Mouse (Mus musculus): ENCODE data around the gene Tkfc. TPM values are rescaled to one million over a fixed set of nuclear protein-coding genes. Genes with fewer than 3 reads are reported as not detected.
A peak's percentile ranks its signal among the peaks of the same experiment; 100 is the strongest.
"Not testable (repeated sequence)": the region's sequence is repeated elsewhere in the genome, so short reads cannot be mapped to it uniquely, and the experiment has no call there.

The Tkfc gene
- polyA plus RNA-seq, 1 experiment from 2014 or later: 21.3 TPM

DNA sequence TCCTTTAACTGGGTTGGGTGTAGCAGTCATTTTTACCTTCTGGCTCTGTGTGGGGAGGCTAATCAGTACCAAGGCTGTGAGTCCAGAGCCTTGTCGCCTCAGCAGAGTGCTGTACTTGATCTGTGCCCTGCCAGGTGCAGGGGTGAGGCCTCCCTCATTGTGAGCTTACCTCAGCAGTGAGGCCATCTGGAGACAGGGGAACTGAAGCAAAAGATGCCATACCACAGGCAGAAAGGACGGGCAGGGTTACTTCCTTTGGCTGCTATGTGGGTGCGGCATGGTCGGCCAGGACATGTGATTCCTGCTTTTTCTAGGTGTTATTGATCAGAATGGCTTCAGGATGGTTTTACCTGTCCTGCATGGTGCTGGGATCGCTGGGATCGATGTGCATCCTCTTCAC, 23.5 kb downstream of the Tkfc start:
- no peak overlapping the region for H3K9ac ChIP-seq
- no peak overlapping the region for H3K4me3 ChIP-seq
- no peaks in the 10 kb centered on the region for H3K27me3 ChIP-seq
- WGBS: 87% methylated on average over 6 of the region's 6 CpGs
- H3K4me2 ChIP-seq (replicated peaks): no peak overlapping the region
- no peak overlapping the region for H3K27ac ChIP-seq
- ATAC-seq (ENCODE audit: low FRiP score): no peak
- H3K4me1 ChIP-seq: peaks cover 8% of the 10 kb centered on the region
- peaks cover 6% of the 10 kb centered on the region; the same call in 1 of the 2 replicates for H3K36me3 ChIP-seq
- H3K9me3 ChIP-seq (replicated peaks): no peaks in the 10 kb centered on the region

DNA sequence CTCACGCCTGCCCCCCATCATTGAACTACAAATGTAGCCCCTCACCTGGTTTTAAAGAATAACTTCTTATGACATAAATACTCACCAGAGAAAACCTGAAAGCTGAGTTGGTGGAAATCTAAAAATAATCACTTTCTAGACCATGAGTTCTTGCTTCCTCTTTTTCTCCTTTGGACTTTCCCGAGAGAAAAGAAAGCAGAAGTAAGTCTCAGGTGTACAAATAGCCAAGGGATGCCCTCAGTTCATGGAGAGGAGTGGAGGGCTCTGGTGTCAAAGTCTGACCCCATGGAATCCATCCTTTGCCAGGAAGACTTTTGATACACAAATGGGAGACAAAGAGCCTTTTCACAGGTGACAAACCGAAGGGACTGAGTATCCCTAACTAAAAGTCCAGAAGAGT, 24.7 kb downstream of the Tkfc start:
- peaks cover 13% of the 10 kb centered on the region for H3K4me1 ChIP-seq
- no peak overlapping the region for H3K4me2 ChIP-seq (replicated peaks)
- ATAC-seq (ENCODE audit: low FRiP score): no peak
- no peak overlapping the region for H3K9ac ChIP-seq
- no peaks in the 10 kb centered on the region for H3K27me3 ChIP-seq
- WGBS: 83% methylated on average over 3 of the region's 3 CpGs
- no peaks in the 10 kb centered on the region for H3K9me3 ChIP-seq (replicated peaks)
- no peak overlapping the region for H3K4me3 ChIP-seq
- peaks cover 6% of the 10 kb centered on the region; the same call in 1 of the 2 replicates for H3K36me3 ChIP-seq
- no peak overlapping the region for H3K27ac ChIP-seq

GRCm38 (mm10) chr19:10580102-10580501, 25.4 kb downstream of the Tkfc start:
- Histone ChIP-seq H3K27me3 (no peaks in the 10 kb centered on the region), H3K4me2 (replicated peaks) (no peak overlapping the region), H3K4me3 (no peak overlapping the region), H3K9ac (no peak overlapping the region), H3K4me1 (peaks cover 13% of the 10 kb centered on the region), H3K9me3 (replicated peaks) (no peaks in the 10 kb centered on the region), H3K27ac (no peak overlapping the region), H3K36me3 (peaks cover 6% of the 10 kb centered on the region; the same call in 1 of the 2 replicates)
- 82% methylated on average over 3 of the region's 3 CpGs for WGBS
- no peak for ATAC-seq (ENCODE audit: low FRiP score)

DNA sequence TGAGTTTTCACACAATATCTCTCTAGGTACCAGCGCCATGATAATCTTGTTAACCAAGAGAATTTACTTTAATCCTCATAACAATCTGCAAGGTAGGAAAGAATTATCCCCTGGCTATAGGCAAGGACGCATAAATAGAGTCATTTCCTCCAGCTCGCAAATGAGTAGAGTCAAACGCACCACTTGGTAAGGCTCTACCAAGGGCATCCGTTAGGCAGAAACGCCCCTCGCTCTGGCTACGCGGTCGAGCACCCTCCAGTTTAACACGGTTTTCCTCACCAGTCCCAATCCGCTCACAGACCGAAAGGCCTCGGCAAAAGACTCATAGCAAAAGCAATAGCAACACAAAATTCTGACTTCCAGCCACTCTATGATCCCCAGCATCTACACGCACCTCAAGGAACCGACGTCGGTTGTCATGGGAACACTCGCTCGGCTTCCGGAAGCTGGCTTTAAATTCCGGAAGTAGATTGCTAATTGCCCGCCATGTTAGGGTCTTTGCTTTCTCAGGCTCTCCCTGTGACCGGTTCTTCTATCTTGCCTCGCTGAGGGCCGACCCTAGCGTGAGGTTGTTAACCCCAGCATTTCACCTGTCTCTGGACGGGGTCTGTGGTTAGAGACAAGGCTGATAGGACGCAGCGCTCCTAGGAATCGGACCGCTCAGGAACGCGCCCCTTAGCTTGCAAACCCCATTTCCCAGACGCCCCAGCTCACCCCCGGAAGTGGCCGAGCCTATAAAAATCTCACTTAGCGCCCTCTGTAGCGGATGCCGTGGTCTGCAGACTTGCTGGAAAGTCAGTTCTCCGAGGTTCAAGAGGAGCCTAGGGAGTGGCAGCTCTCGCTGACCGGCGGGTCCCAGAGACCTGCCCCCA, 28.5 kb downstream of the Tkfc start, which contains the start of the genes Cyb561a3 and Tmem138:
Cyb561a3 (plus strand) TSS at position 483 of the 872 bp plus-strand sequence.
Tmem138 (minus strand) TSS at position 673 of the 872 bp plus-strand sequence.
- Histone ChIP-seq H3K4me3 (peak within 1 kb of the TSS; percentile 68), H3K4me2 (replicated peaks) (peak within 1 kb of the TSS; percentile 83), H3K9me3 (replicated peaks) (no peaks in the 10 kb centered on the region), H3K4me1 (peaks cover 13% of the 10 kb centered on the region), H3K27me3 (no peaks in the 10 kb centered on the region), H3K9ac (peak within 1 kb of the TSS; percentile 72), H3K36me3 (peaks cover 24% of the 10 kb centered on the region), H3K27ac (peak within 1 kb of the TSS; percentile 94)
- ATAC-seq (ENCODE audit: low FRiP score): peak; percentile 97
- under 1% methylated on average over 44 of the region's 44 CpGs for WGBS

DNA sequence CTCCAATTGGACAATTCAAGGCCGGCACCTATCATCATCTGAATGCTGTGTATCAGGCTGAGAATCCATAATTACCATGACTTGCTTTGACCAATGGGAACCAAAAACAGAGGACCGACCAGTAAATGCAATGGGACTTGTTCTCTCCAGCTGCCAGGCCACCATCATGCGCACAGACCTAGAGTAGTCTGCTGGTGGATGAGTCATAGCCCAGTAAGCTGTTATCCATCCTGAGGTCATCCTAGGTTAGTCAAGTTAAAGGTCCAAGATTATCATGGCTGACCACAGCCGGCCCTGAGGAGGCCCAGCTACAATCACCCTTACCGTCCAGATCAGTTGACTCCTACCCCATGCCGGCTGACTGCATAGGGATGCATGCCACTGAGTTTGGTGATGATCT, 35.8 kb downstream of the Tkfc start:
- H3K27ac ChIP-seq: no peak overlapping the region
- no peak overlapping the region for H3K4me2 ChIP-seq (replicated peaks)
- H3K4me3 ChIP-seq: no peak overlapping the region
- H3K27me3 ChIP-seq: no peaks in the 10 kb centered on the region
- WGBS: 96% methylated on average over 6 of the region's 6 CpGs
- H3K4me1 ChIP-seq: no peaks in the 10 kb centered on the region
- no peak overlapping the region for H3K9ac ChIP-seq
- peaks cover 49% of the 10 kb centered on the region for H3K36me3 ChIP-seq
- no peaks in the 10 kb centered on the region for H3K9me3 ChIP-seq (replicated peaks)
- ATAC-seq (ENCODE audit: low FRiP score): no peak

DNA sequence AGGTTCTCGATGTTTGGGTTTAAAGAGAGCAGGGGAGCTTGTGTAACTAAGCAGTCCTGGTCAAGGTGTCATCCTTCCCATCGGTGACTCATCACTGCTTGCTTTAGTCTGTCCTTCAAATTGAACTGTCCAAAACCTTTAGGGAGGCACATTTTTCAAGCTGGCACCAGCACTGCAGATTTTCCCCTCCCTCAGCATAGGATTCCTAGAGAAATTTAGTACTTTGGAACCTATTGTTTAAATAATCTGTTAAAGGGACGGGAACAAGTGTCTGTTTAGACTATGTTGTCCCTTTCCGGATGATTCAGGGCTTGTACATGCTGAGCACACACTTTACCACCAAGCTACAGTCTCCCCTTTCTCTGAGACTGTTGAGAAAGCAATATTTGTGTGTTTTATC, 40.2 kb downstream of the Tkfc start:
- Histone ChIP-seq H3K4me3 (no peak overlapping the region), H3K27ac (no peak overlapping the region), H3K9ac (no peak overlapping the region), H3K9me3 (replicated peaks) (no peaks in the 10 kb centered on the region), H3K36me3 (peaks cover 8% of the 10 kb centered on the region; the same call in 1 of the 2 replicates), H3K27me3 (no peaks in the 10 kb centered on the region), H3K4me1 (no peaks in the 10 kb centered on the region), H3K4me2 (replicated peaks) (no peak overlapping the region)
- no peak for ATAC-seq (ENCODE audit: low FRiP score)
- 83% methylated on average over 4 of the region's 4 CpGs for WGBS

DNA sequence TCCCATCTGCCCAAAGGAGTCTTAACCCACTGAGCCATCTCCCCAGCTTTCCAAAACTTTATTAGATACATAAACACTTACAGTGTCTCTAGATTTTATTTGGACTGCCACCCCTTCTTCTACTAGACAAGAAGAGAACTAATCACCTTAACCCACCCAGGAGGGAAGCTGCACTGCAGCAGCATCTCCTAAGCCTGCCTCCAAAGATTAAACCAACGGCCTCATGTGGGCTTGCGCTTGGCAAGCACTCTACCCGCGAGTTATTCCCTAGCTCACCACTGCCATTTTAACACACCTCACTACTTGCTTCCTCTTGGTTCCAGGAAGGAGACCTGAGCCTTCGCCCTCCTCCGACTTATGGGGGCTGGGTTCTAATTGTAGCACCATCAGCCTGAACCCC, 41.2 kb downstream of the Tkfc start:
- no peak overlapping the region for H3K9ac ChIP-seq
- H3K36me3 ChIP-seq: no peaks in the 10 kb centered on the region
- no peak overlapping the region for H3K4me3 ChIP-seq
- no peak overlapping the region for H3K27ac ChIP-seq
- no peak for ATAC-seq (ENCODE audit: low FRiP score)
- H3K4me2 ChIP-seq (replicated peaks): no peak overlapping the region
- H3K9me3 ChIP-seq (replicated peaks): no peaks in the 10 kb centered on the region
- WGBS: 88% methylated on average over 6 of the region's 6 CpGs
- H3K4me1 ChIP-seq: no peaks in the 10 kb centered on the region
- H3K27me3 ChIP-seq: no peaks in the 10 kb centered on the region

- H3K4me1 ChIP-seq: no peaks in the 10 kb centered on the region
- H3K4me2 ChIP-seq (replicated peaks): no peak overlapping the region
- ATAC-seq (ENCODE audit: low FRiP score): no peak
- no peaks in the 10 kb centered on the region for H3K27me3 ChIP-seq
- WGBS: 61% methylated on average over 5 of the region's 5 CpGs
- no peaks in the 10 kb centered on the region for H3K9me3 ChIP-seq (replicated peaks)
- H3K4me3 ChIP-seq: no peak overlapping the region
- no peak overlapping the region for H3K9ac ChIP-seq
- H3K36me3 ChIP-seq: no peaks in the 10 kb centered on the region
- H3K27ac ChIP-seq: no peak overlapping the region
These were observed 43.1 kb downstream of the Tkfc start for GRCm38 (mm10) chr19:10562351-10562750.

DNA sequence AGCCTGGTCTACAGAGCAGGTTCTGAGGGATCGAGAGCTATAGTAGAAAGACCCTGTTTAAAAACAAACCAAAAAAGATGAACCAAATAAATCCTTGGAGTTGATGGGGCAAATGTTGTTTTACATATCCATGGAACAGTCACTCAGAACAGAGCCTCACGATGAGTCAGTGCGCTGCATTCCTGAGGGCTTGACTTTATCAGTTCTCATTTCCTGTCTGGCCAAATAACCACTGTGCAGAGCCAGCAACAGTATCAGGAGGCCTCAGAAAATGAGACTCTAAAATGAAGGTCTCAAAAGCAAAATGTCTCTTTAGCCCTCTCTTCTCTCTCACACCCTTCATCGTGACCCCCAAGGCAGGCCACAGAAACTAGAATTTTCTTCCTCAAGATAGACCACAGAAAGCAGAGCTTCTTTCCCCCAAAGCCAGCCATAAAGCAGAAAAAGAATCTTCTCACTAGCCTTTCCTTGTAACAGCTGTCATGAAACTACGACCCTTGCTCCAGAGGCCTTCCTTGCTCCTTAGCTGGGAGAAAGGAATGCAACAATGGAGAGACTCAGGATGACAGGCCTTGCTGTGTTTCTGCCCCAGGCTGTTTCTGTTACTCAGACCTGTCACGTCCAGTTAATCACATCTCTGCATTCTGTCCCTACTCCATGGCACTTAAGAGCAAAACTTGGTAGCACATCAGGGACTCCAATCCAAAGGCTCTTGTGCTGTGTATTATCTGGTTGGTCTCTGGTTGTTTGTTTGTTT, 43.7 kb downstream of the Tkfc start:
- Histone ChIP-seq H3K4me3 (no peak overlapping the region), H3K9ac (peak overlapping the region; percentile 8; the same call in 1 of the 2 replicates)
- 61% methylated on average over 6 of the region's 6 CpGs for WGBS

GRCm38 (mm10) chr19:10560108-10560507, 45.3 kb downstream of the Tkfc start:
- H3K27ac ChIP-seq: no peak overlapping the region
- peaks cover 9% of the 10 kb centered on the region for H3K4me1 ChIP-seq
- H3K36me3 ChIP-seq: no peaks in the 10 kb centered on the region
- 38% methylated on average over 5 of the region's 5 CpGs for WGBS
- no peak overlapping the region for H3K4me2 ChIP-seq (replicated peaks)
- no peaks in the 10 kb centered on the region for H3K27me3 ChIP-seq
- no peak for ATAC-seq (ENCODE audit: low FRiP score)
- H3K4me3 ChIP-seq: no peak overlapping the region
- H3K9me3 ChIP-seq (replicated peaks): no peaks in the 10 kb centered on the region
- H3K9ac ChIP-seq: no peak overlapping the region

More for the DNA sequence above, 43.7 kb downstream of the Tkfc start:
- no peaks in the 10 kb centered on the region for H3K4me1 ChIP-seq
- H3K9me3 ChIP-seq (replicated peaks): no peaks in the 10 kb centered on the region
- H3K36me3 ChIP-seq: no peaks in the 10 kb centered on the region
- no peaks in the 10 kb centered on the region for H3K27me3 ChIP-seq
- no peak overlapping the region for H3K27ac ChIP-seq
- no peak overlapping the region for H3K4me2 ChIP-seq (replicated peaks)
- no peak for ATAC-seq (ENCODE audit: low FRiP score)

DNA sequence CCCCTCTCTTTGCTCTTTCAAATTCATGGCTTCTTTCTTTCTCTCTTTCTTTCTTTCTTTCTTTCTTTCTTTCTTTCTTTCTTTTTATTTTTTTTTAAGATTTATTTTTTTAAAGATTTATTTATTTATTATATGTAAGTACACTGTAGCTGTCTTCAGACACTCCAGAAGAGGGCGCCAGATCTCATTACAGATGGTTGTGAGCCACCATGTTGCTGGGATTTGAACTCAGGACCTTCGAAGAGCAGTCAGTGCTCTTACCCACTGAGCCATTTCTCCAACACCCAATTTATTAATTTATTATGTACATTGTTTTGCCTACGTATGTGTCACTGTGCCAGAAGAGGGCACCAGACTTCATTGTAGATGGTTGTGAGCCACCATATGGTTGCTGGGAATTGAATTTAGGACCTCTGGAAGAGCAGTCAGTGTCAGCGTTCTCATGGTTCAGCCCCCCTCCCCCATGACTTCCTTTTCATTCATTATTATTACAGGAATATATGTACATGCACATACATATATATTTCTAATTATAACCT, 47.5 kb downstream of the Tkfc start:
- H3K4me3 ChIP-seq; H3K36me3 ChIP-seq; H3K9me3 ChIP-seq (replicated peaks); H3K4me2 ChIP-seq (replicated peaks); H3K9ac ChIP-seq; ATAC-seq (ENCODE audit: low FRiP score); H3K27me3 ChIP-seq; H3K27ac ChIP-seq: not testable (repeated sequence)
- 79% methylated on average over 4 of the region's 4 CpGs for WGBS
- peaks cover 14% of the 10 kb centered on the region for H3K4me1 ChIP-seq

- H3K27me3 ChIP-seq: no peaks in the 10 kb centered on the region
- no peaks in the 10 kb centered on the region for H3K36me3 ChIP-seq
- H3K9me3 ChIP-seq (replicated peaks): no peaks in the 10 kb centered on the region
- ATAC-seq (ENCODE audit: low FRiP score): no peak
- no peak overlapping the region for H3K4me3 ChIP-seq
- H3K4me2 ChIP-seq (replicated peaks): no peak overlapping the region
- H3K27ac ChIP-seq: no peak overlapping the region
- 76% methylated on average over 2 of the region's 2 CpGs for WGBS
- H3K9ac ChIP-seq: no peak overlapping the region
- peaks cover 14% of the 10 kb centered on the region for H3K4me1 ChIP-seq
These were observed 48.0 kb downstream of the Tkfc start for GRCm38 (mm10) chr19:10557430-10557829.

All from hindbrain, embryonic 12.5 days (tissue).